Mouse (Mus musculus) kidney, postnatal 0 days (tissue): ENCODE measurements around the gene Ryr3. TPM values are rescaled to one million over a fixed set of nuclear protein-coding genes. Genes with fewer than 3 reads are reported as not detected.

Experiments
- ATAC-seq: fragments of 200-750 bp; cut with Nextera tagmentation; replicated peaks from 2 replicates; pipeline ENCODE4 v1.8.0; 2017; ENCODE audit warnings: low read depth, moderate number of reproducible peaks, moderate TSS enrichment, moderate library complexity; ENCODE audit not compliant: low FRiP score
- DNase-seq: peaks from one replicate; pipeline ENCODE4 v3.0.0-alpha.2; 2016; ENCODE audit warnings: low spot score
- H3K27ac ChIP-seq: fragments of 300-500 bp; sonication (generic); 2 replicates; pipeline ENCODE4 v1.5.1; 2014; ENCODE audit warnings: mild to moderate bottlenecking
- H3K27me3 ChIP-seq: fragments of 300-500 bp; sonication (generic); 2 replicates; pipeline ENCODE4 v1.6.1; 2014; ENCODE audit warnings: low read length, mixed read lengths; ENCODE audit not compliant: insufficient read depth
- H3K36me3 ChIP-seq: fragments of 300-500 bp; sonication (generic); 2 replicates; pipeline ENCODE4 v1.6.1; 2014; ENCODE audit warnings: low read length, mixed read lengths; ENCODE audit not compliant: insufficient read depth
- H3K4me1 ChIP-seq: fragments of 300-500 bp; sonication (generic); replicated peaks from 2 replicates; pipeline ENCODE4 v1.6.1; 2014; ENCODE audit warnings: antibody characterized with exemption, low read length, mixed read lengths; ENCODE audit not compliant: insufficient read depth
- H3K4me2 ChIP-seq: fragments of 300-500 bp; sonication (generic); 2 replicates; pipeline ENCODE4 v1.6.1; 2014; ENCODE audit warnings: mild to moderate bottlenecking, low read length, moderate library complexity, mixed read lengths
- H3K4me3 ChIP-seq: fragments of 300-500 bp; sonication (generic); replicated peaks from 2 replicates; pipeline ENCODE4 v1.5.1; 2014; ENCODE audit warnings: low read depth, low read length
- H3K9ac ChIP-seq: fragments of 300-500 bp; sonication (generic); 2 replicates; pipeline ENCODE4 v1.6.1; 2014; ENCODE audit warnings: low read depth, low read length
- H3K9me3 ChIP-seq: fragments of 300-500 bp; sonication (generic); replicated peaks from 2 replicates; pipeline ENCODE4 v1.6.1; 2016; ENCODE audit warnings: low read length, inconsistent platforms, mixed read lengths
- CTCF ChIP-seq: IDR thresholded peaks from 2 replicates; pipeline ENCODE4 v1.5.1; 2016; ENCODE audit warnings: antibody characterized with exemption, low read depth, mild to moderate bottlenecking, moderate library complexity
- WGBS: fragments of 180-500 bp; shearing (Covaris S2); extraction: QIAGEN DNeasy Blood & Tissue Kit; methylation state at CpG from one replicate; pipeline ENCODE4 v1.1.7; 2014; 5-methylcytosine and 5-hydroxymethylcytosine counted together
- microRNA-seq: library from miRNA; unstranded; fragments of <30 nt; microRNA quantifications from one replicate; pipeline ENCODE4, GENCODE M21; 2016
- polyA plus RNA-seq: library from polyadenylated mRNA; unstranded; fragments of >200 nt; fragmentation: Nextera tagmentation; extraction: Ambion mirVana; gene quantifications from 2 replicates; pipeline ENCODE4 v1.2.1, GENCODE M21; 2015

The Ryr3 gene
- polyA plus RNA-seq, 1 experiment from 2014 or later: 0.22 TPM

- no peak overlapping the region for H3K27ac ChIP-seq
- H3K4me1 ChIP-seq: no peaks in the 10 kb centered on the region
- no peak overlapping the region for H3K9ac ChIP-seq
- no peak for TF ChIP-seq CTCF
- no peak overlapping the region for H3K4me2 ChIP-seq
- DNase-seq (no peak), ATAC-seq (no peak)
- H3K4me3 ChIP-seq: no peak overlapping the region
- no peaks in the 10 kb centered on the region for H3K27me3 ChIP-seq
- H3K9me3 ChIP-seq: no peaks in the 10 kb centered on the region
- no peaks in the 10 kb centered on the region for H3K36me3 ChIP-seq
- WGBS: 67% methylated on average over 7 of the region's 7 CpGs
These were observed 625.9 kb downstream of the Ryr3 start for GRCm38 (mm10) chr2:112590985-112591384.

Small RNA genes within 50 kb of the gene (microRNA-seq; reads per million reads assigned to microRNA genes)
- not detected for gene Gm44374

Other genes with a start within 250 kb of the Ryr3 start
- not detected in 2 replicates for gene Tmco5b, start 68.6 kb upstream of the Ryr3 start, polyA plus RNA-seq
- gene Fmn1, start 110.6 kb upstream of the Ryr3 start, polyA plus RNA-seq: 7.6 and 8.0 TPM in 2 replicates